Mouse (Mus musculus): ENCODE data around the gene Slc6a2. TPM values are rescaled to one million over a fixed set of nuclear protein-coding genes. Genes with fewer than 3 reads are reported as not detected.

The Slc6a2 gene
- 4.5 and 6.8 TPM in 2 replicates for polyA plus RNA-seq (2015; fragmentation: Nextera tagmentation; extraction: Ambion mirVana)

DNA sequence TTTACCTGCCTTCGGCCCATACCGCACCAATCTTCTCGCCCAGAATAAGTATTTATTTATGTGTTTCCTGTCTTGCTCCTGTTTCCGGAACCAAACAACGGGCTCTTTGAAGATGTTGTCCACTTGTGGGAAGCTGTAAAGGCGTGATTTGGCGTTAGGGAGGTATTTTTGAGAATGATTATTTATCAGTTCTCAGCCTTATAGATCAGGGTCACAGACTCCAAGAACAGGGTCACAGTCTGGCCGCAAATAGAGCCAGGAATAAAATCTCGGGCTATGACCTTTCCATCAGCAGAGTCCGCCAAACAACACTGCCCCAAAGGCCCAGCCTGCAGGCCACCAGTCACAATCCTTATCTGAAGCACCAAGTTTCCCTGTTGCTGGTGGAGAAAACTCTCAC is at the start of gene Slc6a2:
Slc6a2 (plus strand) TSS at position 301 of the 400 bp plus-strand sequence.
- Histone ChIP-seq H3K9me3 (no peaks in the 10 kb centered on the region), H3K4me3 (peak within 1 kb of the TSS; percentile 38), H3K9ac (peak within 1 kb of the TSS; percentile 29), H3K4me2 (peak within 1 kb of the TSS; percentile 91), H3K27ac (replicated peaks) (no peak within 1 kb of the TSS), H3K36me3 (no peaks in the 10 kb centered on the region), H3K27me3 (peaks cover 49% of the 10 kb centered on the region), H3K4me1 (replicated peaks) (peaks cover 15% of the 10 kb centered on the region)
- ATAC-seq (ENCODE audit: low FRiP score, low read depth): no peak
- WGBS: 73% methylated on average over 10 of the region's 10 CpGs

DNA sequence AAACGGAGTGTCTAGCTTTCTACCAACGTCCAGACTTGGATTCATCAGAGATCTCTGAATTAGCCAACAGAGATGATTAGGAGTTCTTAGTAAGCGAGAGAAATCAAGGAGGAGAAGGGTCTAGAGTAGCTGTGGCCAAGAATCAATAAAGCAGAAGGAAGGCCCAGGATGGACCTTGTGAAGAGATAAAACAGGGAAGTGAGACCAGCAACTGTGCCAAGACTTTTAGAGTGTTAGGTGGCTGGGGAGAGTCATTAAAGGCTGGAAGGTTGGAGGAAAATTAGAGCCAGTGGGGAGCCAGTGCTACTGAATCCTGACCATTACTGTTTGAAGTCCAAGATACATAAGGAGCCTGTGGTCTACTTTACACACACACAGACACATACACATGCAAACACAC is 48.4 kb upstream of the Slc6a2 start:
- Histone ChIP-seq H3K9ac (no peak overlapping the region), H3K36me3 (0 out of 2 replicates have a peak, but pooled peaks cover 2% of the 10 kb centered on the region), H3K27ac (replicated peaks) (no peak overlapping the region), H3K4me3 (no peak overlapping the region), H3K27me3 (no peaks in the 10 kb centered on the region), H3K4me1 (replicated peaks) (no peaks in the 10 kb centered on the region), H3K9me3 (no peaks in the 10 kb centered on the region), H3K4me2 (no peak overlapping the region)
- WGBS: 90% methylated on average over 3 of the region's 3 CpGs
- ATAC-seq (ENCODE audit: low FRiP score, low read depth): no peak

DNA sequence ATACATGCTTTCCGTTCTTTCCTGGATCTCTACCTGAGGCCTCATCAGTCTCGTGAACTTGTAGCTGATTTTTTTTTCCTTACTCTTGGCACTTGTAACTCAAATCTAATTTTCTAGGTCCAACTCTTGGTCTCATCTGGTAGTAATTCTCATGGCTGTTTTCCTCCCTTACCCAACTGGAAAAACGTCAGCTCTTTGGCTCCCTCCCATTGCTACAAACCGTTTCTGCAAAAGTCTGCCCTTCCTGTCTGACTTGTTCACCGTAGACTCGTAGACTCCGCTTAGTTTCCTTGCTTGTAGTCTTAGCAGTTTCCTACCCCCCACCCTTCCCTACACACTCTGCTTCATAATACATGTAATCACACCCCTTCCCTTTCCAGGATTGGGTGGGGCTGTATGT is 46.5 kb upstream of the Slc6a2 start:
- 0 out of 2 replicates have a peak, but pooled peaks cover 2% of the 10 kb centered on the region for H3K36me3 ChIP-seq
- H3K4me1 ChIP-seq (replicated peaks): no peaks in the 10 kb centered on the region
- H3K9me3 ChIP-seq: no peaks in the 10 kb centered on the region
- WGBS: 82% methylated on average over 7 of the region's 7 CpGs
- no peak overlapping the region for H3K9ac ChIP-seq
- ATAC-seq (ENCODE audit: low FRiP score, low read depth): no peak
- H3K27me3 ChIP-seq: no peaks in the 10 kb centered on the region
- no peak overlapping the region for H3K4me2 ChIP-seq
- no peak overlapping the region for H3K27ac ChIP-seq (replicated peaks)
- no peak overlapping the region for H3K4me3 ChIP-seq

DNA sequence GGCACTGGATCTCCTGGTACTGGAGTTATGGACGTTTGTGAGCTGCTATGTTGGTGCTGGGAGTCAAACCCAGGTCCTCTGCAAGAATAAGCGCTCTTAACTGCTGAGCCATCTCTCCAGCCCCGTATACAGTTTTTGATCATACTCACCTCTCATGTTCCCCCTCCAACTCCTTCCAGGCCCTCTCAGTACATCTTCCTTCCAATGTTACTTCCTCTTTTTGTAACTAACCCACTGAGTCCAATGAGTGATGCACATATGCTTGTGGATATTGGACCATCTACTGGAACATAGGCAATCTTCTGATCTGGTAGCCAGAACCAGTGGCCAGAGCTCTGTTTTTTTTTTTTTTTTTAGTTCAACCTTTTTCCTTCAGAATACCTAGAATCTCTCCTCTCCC is 43.8 kb upstream of the Slc6a2 start:
- WGBS: 89% methylated on average over 3 of the region's 3 CpGs
- Histone ChIP-seq H3K36me3 (0 out of 2 replicates have a peak, but pooled peaks cover 2% of the 10 kb centered on the region), H3K27ac (replicated peaks) (no peak overlapping the region), H3K27me3 (no peaks in the 10 kb centered on the region), H3K4me2 (no peak overlapping the region), H3K4me3 (no peak overlapping the region), H3K4me1 (replicated peaks) (no peaks in the 10 kb centered on the region), H3K9me3 (no peaks in the 10 kb centered on the region), H3K9ac (no peak overlapping the region)
- ATAC-seq (ENCODE audit: low FRiP score, low read depth): no peak

DNA sequence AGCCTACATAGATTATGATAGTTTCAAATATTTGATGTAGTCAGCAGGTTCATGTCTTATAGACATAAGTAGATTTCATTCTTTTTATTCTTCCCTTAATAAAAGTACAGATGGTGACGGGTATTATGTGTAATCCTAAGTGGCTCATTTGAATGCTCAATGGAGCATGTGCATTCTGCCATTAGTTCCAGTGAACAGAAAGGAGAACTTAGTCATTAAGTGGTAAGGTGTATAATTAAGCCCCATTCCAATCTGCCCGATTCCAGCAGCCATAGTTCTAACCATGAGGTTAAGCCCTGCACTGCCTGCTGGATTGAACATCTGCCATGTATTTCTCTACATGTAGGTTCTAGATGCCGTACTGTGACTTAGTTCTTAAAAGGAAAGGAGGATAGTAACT is 38.1 kb upstream of the Slc6a2 start:
- H3K4me2 ChIP-seq: no peak overlapping the region
- H3K4me1 ChIP-seq (replicated peaks): no peaks in the 10 kb centered on the region
- no peaks in the 10 kb centered on the region for H3K9me3 ChIP-seq
- no peaks in the 10 kb centered on the region for H3K36me3 ChIP-seq
- H3K27ac ChIP-seq (replicated peaks): no peak overlapping the region
- no peak for ATAC-seq (ENCODE audit: low FRiP score, low read depth)
- no peaks in the 10 kb centered on the region for H3K27me3 ChIP-seq
- 66% methylated on average over 3 of the region's 3 CpGs for WGBS
- no peak overlapping the region for H3K4me3 ChIP-seq
- no peak overlapping the region for H3K9ac ChIP-seq

DNA sequence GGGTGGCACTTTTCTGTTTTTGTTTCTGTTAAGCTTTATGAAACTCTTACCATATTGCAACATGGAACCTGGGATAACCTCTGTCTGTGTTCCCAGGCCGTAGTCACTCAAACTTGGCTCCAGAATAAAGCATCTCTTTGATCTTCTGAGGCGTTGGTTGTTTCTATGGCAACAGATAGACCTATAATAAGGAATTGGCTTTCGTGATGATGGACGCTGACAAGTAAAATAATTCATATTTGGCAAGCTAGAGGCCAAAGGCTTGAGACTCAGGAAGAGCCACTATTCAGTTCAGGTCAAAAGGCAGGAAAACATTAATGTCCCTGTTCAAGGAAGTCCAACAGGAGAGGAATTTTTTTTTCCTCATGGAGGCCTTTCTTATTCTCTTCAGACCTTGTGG is 30.9 kb upstream of the Slc6a2 start:
- ATAC-seq (ENCODE audit: low FRiP score, low read depth): no peak
- H3K36me3 ChIP-seq: no peaks in the 10 kb centered on the region
- H3K4me2 ChIP-seq: no peak overlapping the region
- H3K27ac ChIP-seq (replicated peaks): no peak overlapping the region
- WGBS: 67% methylated on average over 4 of the region's 4 CpGs
- H3K27me3 ChIP-seq: no peaks in the 10 kb centered on the region
- H3K4me3 ChIP-seq: no peak overlapping the region
- H3K9ac ChIP-seq: no peak overlapping the region
- H3K9me3 ChIP-seq: peaks cover 5% of the 10 kb centered on the region; the same call in 1 of the 2 replicates
- H3K4me1 ChIP-seq (replicated peaks): no peaks in the 10 kb centered on the region

DNA sequence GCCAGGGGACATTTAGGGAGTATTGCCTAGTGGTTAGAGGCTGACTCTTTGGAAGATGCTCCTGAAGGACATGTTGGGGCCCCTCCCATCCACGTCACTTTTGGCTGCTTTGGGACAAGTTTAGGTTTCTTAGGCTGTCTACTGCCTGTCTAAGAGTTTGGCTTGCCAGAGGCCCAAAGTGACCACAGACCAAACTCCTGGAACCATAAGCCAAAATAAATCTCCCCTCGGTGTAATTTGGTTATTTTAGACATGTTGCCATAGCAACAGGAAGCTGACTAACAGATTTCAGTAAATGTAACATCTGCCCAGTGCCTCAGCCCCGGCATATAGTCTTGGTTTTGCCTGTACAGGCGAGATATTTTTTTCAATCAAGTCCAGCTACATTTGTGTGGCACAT is 21.8 kb upstream of the Slc6a2 start:
- Histone ChIP-seq H3K9me3 (no peaks in the 10 kb centered on the region), H3K4me1 (replicated peaks) (no peaks in the 10 kb centered on the region), H3K9ac (no peak overlapping the region), H3K4me3 (no peak overlapping the region), H3K36me3 (no peaks in the 10 kb centered on the region), H3K27me3 (no peaks in the 10 kb centered on the region), H3K4me2 (no peak overlapping the region), H3K27ac (replicated peaks) (no peak overlapping the region)
- ATAC-seq (ENCODE audit: low FRiP score, low read depth): no peak
- WGBS: 77% methylated on average over 4 of the region's 4 CpGs

DNA sequence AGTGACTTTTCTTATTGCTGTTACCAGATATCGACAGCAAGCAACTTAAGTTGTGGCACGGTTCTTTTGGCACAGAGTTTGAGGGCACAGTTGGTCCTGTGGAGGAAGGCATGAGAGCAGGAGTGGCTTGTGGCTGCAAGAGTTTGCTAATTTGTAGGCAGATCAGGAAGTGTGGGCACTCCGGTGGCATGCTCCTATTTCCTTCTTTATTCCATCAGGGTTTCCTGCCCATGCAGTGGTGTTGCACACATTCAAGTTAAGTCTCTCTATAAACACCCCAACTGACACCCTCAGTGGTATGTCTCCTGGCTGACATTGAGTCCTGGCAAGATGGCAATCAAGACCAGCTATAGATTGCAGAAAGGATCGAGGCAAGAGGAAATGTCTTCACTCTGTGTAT is 10.8 kb upstream of the Slc6a2 start:
- no peaks in the 10 kb centered on the region for H3K4me1 ChIP-seq (replicated peaks)
- H3K4me2 ChIP-seq: no peak overlapping the region
- 93% methylated on average over 4 of the region's 4 CpGs for WGBS
- ATAC-seq (ENCODE audit: low FRiP score, low read depth): no peak
- H3K27ac ChIP-seq (replicated peaks): no peak overlapping the region
- no peak overlapping the region for H3K9ac ChIP-seq
- H3K9me3 ChIP-seq: no peaks in the 10 kb centered on the region
- H3K4me3 ChIP-seq: no peak overlapping the region
- no peaks in the 10 kb centered on the region for H3K36me3 ChIP-seq
- H3K27me3 ChIP-seq: no peaks in the 10 kb centered on the region

DNA sequence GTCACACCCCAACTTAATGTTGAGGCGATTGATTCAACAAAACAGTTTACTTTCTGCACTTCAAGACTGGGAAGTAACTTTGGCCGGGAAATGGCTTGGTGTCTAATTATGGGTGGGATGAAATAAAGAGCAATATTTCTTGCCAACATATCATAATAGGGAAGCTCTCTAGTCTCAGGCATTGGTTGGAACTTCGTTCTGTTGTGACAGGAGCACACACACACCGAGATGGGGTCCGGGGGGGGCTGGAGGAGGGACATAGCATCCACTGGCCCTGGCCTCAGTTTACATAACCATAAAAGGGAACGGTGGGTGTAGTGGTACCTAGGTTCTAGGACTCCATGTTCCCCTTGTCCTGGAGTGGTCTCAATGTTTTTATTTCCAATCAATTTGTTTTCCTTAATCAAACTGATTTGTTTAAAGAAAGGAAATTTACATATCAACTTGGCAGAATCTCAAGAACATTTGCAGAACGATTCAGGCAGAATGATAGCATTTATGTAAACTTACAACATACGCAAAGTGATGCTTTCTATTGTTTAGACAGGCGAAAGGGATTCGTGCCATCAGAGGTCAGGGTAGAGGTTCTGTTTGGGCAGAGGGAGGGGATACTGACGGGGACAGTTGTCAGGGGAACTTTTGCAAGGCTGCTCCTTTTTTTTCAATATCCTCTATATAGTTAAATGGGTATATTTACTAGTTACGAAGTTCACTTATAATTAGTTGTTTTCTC is 9.1 kb upstream of the Slc6a2 start:
- H3K36me3 ChIP-seq: no peaks in the 10 kb centered on the region
- 81% methylated on average over 12 of the region's 12 CpGs for WGBS
- no peaks in the 10 kb centered on the region for H3K9me3 ChIP-seq
- ATAC-seq (ENCODE audit: low FRiP score, low read depth): no peak
- no peak overlapping the region for H3K4me2 ChIP-seq
- no peaks in the 10 kb centered on the region for H3K27me3 ChIP-seq
- no peaks in the 10 kb centered on the region for H3K4me1 ChIP-seq (replicated peaks)
- H3K9ac ChIP-seq: no peak overlapping the region
- no peak overlapping the region for H3K27ac ChIP-seq (replicated peaks)
- no peak overlapping the region for H3K4me3 ChIP-seq

DNA sequence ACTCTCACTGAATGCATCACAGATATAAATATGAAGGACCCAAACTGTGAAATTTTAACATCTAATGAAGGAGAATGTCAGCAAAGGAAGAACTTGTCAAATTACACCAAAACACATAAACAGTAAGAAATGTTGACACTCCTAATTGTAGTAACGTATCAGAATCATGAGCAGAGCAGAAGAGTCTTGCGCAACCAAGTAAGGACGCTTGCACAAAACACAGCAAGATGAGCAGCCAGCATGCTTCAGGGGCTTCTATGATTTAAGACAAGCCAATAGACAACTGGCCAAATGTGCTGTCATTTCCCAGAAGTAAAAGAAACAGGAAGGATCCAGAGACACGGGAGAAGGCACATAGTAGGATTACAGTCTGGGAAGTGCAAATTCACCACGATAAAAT is 5.8 kb upstream of the Slc6a2 start:
- Histone ChIP-seq H3K27ac (replicated peaks) (no peak overlapping the region), H3K9ac (no peak overlapping the region), H3K36me3 (no peaks in the 10 kb centered on the region), H3K4me2 (no peak overlapping the region), H3K4me3 (no peak overlapping the region), H3K27me3 (peaks cover 7% of the 10 kb centered on the region), H3K9me3 (no peaks in the 10 kb centered on the region), H3K4me1 (replicated peaks) (no peaks in the 10 kb centered on the region)
- no peak for ATAC-seq (ENCODE audit: low FRiP score, low read depth)
- 88% methylated on average over 5 of the region's 5 CpGs for WGBS

DNA sequence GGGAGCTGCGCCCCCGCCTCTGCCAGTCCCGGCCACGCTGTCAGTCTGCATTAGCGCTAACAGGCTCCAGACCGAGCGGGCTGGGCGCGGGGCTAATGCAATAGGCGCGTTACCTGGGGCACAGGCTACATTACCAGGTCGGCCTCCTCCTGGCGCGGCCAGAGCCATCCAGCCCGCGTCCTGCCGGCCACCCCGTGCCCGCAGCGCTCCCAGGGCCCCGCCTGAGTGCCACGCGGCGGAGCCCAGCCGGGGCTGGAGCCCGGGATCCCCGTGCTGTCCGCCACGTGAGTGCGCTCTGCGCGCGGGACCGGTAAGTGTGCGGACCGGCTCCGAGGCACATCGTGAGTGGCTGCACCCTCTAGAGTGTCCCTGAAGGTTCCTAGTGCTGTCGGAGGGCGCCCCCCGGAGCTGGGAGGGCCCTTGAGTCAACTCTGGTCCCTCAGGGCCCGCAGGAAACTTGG is 602 bp downstream of the Slc6a2 start:
- Histone ChIP-seq H3K27ac (replicated peaks) (no peak overlapping the region), H3K9me3 (no peaks in the 10 kb centered on the region), H3K9ac (peak overlapping the region; percentile 29), H3K27me3 (peaks cover 49% of the 10 kb centered on the region), H3K4me1 (replicated peaks) (peaks cover 15% of the 10 kb centered on the region), H3K36me3 (no peaks in the 10 kb centered on the region), H3K4me2 (peak overlapping the region; percentile 91), H3K4me3 (peak overlapping the region; percentile 38)
- ATAC-seq (ENCODE audit: low FRiP score, low read depth): no peak
- WGBS: under 1% methylated on average over 42 of the region's 42 CpGs

DNA sequence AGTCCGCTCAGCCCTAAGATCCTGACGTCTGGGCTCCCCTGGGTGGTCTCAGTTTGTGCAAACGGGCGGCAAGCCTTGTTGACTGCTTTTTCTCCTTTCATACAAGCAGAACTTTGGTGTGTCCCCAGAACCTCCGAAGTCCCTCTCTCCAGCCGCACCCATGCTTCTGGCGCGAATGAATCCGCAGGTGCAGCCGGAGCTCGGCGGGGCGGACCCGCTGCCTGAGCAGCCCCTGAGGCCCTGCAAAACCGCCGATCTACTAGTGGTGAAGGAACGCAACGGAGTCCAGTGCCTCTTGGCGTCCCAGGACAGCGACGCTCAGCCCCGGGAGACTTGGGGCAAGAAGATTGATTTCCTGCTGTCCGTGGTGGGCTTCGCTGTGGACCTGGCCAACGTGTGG is 1.2 kb downstream of the Slc6a2 start:
- Histone ChIP-seq H3K4me1 (replicated peaks) (peaks cover 15% of the 10 kb centered on the region), H3K27me3 (peaks cover 49% of the 10 kb centered on the region), H3K4me2 (peak overlapping the region; percentile 91), H3K9me3 (no peaks in the 10 kb centered on the region), H3K9ac (no peak overlapping the region), H3K36me3 (no peaks in the 10 kb centered on the region), H3K27ac (replicated peaks) (no peak overlapping the region), H3K4me3 (peak overlapping the region; percentile 38)
- no peak for ATAC-seq (ENCODE audit: low FRiP score, low read depth)
- under 1% methylated on average over 25 of the region's 25 CpGs for WGBS

DNA sequence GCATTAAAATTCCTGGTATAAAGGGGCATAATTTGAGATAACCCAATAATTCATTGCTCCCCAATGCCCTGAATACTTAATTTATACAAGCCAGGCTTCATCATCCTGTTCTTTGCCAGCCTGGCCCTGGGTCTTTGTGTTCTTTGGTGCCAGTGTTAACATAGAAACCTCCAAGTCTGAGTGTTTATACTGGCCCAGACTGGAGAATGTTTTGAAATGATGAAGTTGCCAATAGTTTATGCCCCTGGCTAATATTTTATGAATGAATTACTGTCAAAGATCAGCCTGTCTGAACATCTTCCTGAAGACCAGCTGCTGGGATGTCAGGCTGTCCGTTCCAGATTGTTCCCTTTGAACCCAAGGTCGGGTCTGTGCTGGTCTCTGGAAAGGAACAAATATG is 4.7 kb downstream of the Slc6a2 start:
- Histone ChIP-seq H3K4me1 (replicated peaks) (peaks cover 15% of the 10 kb centered on the region), H3K9ac (no peak overlapping the region), H3K9me3 (no peaks in the 10 kb centered on the region), H3K4me3 (no peak overlapping the region), H3K27me3 (peaks cover 37% of the 10 kb centered on the region), H3K27ac (replicated peaks) (no peak overlapping the region), H3K4me2 (no peak overlapping the region), H3K36me3 (no peaks in the 10 kb centered on the region)
- WGBS: 77% methylated on average over 2 of the region's 2 CpGs
- no peak for ATAC-seq (ENCODE audit: low FRiP score, low read depth)
